Mouse (Mus musculus) lung, postnatal 36 days (tissue): ENCODE measurements around the gene Vrtn.

Experiments used
- DNase-seq: peaks from one replicate; pipeline ENCODE4 v3.0.0; 2022; ENCODE audit warnings: mixed read lengths

The Vrtn gene

DNA sequence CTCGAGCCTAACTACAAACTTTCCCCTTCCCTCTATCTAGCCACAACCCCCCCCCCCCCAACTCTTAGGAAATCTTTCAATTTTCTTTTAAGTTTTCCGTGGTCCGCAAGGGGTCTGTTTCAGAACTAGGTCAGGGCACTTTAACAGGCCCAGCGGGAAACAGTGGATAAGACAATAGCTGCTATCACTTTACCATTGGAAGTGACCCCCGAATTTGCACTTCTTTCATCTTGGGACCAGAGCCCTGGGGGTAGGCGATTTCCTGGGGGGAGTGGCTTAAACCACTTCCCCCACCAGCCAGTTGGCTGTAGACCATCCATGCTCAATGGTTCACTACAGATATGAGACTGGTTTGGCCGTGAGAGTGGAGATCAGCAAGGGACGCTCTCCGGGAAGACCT lies at the start of gene Vrtn:
Gene Vrtn (plus strand): TSS at position 366 of the 400 bp plus-strand sequence.
- no peak for DNase-seq

DNA sequence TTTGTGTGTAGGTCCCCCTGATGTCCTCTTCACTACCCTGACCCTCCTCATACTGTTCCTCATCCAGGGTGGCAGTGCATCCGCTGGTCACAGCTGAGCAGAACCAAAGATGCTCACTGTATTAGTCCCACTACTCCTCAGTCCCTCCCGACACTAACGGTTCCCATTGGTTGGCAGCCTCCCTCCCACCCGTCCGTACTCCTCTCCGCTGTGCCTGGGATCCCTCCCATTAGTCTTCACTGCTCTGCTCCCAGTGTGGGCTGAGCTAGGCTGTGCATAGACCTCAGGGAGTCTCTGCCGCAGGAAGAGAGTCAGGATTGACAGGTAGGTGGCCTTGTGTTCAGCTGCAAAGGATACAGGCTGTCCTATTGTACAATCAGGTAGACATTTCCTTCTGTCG lies 42.5 kb upstream of the Vrtn start:
- no peak for DNase-seq

DNA sequence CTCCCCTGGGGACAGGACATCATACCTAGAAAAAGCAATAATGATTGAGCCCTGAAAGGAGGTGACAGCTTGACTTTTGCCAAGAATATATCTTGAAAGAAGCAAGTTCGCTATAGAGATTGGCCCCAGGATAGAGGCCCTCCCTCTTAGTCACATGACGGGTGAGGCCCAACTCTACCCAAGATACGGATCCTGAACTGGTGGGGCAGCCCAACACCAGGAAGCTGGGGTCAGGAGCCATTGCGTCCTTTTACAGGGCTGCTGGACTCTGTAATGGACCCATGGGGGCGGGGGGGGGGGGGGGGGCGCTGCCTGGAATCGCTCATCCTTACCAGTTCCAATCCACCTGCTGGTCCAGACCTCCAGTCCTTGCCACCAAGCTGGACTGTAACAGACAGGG lies 36.8 kb upstream of the Vrtn start:
- DNase-seq: no peak

DNA sequence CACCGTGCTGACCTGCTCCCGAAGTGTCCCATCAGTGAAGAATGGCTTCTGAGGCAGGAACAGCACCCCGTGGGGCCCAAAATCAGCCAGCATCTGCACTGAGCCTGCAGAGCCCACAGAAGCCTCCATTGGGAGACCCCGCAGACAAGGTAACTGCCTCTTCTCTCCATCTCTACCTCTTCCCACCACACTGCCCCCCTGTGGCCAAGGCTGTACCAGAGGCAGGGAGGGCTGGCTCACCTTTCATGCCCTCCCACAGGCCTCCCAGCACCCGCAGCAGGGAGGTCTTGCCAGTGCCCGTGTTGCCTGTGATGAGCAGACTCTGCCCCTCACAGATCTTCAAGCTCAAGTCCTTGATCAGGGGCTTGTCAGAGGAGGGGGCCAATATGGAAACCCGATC lies 35.0 kb upstream of the Vrtn start:
- DNase-seq: no peak

DNA sequence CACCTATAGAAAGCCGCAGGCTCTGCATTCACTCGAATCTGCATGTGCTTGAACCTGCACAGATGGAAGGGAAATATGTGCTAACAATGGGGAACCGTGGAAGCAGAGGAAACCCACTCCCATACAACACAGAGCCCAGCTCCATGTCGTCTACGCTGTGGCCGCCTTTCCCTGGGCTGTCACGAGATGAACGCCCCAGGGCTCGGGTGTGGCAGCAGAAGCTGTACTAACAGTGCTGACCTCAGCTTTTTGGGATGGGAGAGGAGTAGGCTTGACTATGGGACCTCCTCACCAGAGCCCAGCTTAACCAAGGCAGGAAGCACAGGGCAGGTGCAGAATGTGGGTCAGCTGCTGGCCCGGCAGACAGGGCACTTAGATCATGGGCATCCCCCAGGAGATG lies 29.1 kb upstream of the Vrtn start:
- DNase-seq: no peak

DNA sequence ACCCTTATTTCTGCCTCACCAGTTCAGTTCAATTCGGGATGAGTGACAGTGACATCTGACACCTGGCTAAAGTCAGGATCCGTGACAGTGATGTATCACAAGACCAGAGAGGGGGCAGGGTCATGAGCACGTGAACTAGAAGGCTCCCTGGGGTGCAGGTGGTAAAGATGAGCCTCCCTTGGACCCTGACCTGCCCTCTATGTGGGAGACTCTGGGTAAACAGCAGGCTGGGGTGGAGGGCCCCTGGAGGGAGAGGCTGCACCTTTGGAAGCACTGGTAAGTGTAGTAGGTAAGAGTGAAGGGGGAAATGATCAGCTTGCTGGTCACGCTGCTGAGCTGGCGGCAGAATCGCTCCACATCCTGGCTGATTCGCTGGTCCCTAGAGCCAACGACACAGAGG lies 28.3 kb upstream of the Vrtn start:
- no peak for DNase-seq

DNA sequence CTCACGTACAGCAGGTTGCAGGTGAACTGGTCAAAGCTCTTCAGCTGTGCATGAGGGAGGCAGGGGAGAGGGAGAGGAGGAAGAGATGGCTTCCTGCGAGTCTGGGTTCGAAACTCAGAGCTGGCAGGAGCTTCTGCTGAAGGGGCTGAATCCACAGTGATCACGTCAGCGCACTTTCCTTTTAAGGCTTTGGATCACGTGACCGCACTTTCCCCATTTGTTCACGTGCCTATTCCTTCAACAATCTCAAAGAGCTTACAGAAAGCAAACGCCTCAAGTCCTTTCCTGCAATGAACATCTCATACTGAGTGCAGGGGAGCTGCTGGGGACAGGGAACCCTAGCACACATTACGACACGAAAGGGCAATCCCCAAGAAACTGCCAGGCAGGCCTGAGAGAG lies 26.8 kb upstream of the Vrtn start:
- DNase-seq: no peak

DNA sequence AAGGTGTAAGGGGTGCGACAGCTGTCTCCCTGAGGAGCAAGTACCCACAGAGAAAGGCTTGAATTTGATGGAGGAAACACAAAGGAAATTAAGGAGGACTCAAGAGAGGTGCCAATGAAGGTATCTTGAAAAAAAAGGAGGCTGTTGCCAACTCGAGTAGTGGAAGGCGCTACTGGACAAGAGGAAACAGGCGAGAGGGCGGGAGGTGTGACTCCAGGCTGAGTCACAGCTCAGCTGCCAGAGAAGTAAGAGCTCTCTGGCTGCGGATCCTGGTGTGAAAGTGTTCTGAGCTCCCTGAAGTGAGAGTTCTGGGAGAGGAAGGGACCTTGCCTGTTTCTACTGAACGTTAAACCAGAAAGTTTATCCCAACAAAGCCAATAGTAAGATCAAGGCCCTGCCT lies 26.3 kb upstream of the Vrtn start:
- DNase-seq: peak; percentile 44

DNA sequence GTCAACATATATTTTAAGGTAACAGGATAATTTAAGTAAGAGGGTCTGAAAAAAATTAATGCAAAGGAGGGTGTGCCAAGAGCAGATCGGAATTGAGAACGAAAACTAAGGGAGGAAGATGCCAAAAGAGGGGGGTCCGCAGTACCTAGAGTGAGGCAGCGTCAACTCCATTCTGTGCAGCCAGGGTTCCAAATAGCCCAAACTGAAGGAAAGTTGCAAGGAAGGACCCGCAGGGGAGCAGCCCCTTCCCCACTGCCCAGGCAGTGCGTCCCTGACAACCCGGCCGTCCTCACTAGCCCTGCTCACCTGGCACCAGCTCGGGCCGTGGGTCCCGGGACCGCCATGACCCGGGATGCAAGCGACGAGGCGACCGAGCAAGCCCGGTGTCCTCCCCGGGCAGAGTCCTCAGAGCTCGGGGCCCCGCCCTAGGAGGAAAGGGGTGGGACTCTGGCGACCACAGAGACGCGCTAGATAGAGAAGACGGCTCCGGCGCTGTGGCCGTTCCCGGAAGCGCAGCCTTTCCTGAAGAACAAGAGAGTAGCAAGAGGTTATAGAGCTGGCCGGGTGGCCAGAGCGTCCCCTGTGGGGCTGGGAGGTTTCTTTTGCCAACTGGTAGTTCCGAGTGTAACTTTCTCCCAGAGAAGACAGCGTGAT lies 23.7 kb upstream of the Vrtn start, which contains the start of gene Abcd4:
Gene Abcd4 (minus strand): TSS at position 437 of the 654 bp plus-strand sequence.
- peak; percentile 99 for DNase-seq

DNA sequence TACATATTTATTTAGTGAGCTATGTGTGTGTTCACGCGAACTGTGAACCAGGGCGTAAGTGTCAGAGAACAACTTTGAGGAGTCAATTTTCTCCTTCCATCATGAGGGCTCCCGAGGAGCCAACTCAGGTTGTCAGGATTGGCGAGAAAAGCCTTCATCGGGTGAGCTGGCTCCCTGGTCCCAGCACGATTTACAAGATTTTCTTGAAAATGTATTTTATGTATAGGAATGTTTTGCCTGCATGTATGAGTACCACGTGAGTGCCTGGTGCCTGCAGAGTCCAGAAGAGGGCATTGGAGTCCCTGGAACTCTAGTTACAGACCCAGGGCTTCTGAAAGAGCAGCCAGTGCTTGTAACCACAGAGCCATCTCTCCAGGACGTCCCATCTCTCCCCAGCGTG lies 23.2 kb upstream of the Vrtn start:
- peak; percentile 30 for DNase-seq

DNA sequence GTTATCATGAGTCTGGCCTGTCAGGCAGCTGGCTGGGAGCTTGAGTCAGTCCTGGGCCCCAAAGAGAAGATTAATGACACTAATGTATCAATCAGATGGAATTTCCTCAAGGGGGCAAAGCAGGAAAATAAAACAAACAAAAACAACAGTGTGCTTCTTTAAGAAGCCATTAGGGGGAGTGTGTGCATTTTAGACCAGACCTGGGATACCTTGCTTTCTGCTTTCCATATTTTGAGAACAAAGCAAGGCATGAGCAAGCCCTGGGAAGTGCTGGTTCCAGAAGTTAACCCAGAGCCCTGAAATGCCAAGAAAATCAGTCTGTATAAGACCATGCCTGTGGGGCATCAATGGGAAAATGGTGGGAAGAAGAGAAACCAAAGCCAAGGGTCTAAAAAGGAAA lies 19.8 kb upstream of the Vrtn start:
- DNase-seq: peak; percentile 20

DNA sequence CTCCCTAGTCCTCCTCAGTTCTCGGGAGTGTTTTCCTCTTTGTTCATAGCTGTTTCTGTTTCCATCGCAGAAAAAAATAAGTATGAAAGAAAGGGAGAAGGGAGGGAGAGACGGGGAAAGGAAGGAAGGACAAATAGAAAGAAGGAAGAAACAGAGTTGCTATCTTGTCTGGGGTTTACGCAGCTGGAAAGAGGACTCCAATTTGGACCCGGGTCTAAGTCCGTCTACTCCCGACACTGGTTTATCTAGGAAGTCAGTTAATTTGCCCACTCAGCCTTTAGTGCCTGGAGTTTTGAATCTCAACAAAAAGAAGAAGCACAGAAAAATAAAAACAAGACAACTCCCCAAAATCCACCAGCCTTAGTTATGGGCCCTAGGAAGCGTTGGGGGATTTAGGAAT lies 16.2 kb upstream of the Vrtn start:
- no peak for DNase-seq

DNA sequence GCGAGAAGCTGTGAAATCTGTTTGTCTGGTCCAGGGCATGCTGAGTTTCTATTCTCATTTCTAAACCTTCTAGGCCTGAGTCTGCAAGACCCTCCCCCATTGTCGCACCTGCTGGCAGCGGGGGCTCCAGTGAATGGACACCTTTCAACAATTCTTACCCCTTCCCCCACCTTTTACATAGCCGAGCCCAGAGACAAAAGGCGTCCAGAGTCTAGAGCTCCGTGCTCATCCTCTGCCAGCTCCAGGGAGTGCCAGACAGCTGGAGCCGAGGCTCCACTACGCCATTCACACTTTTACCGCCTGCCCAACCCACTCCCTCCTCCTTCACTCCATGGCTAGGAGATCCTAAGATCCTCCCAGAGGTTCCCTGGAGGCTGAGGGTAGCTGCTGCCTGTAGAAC lies 15.7 kb upstream of the Vrtn start:
- DNase-seq: no peak

DNA sequence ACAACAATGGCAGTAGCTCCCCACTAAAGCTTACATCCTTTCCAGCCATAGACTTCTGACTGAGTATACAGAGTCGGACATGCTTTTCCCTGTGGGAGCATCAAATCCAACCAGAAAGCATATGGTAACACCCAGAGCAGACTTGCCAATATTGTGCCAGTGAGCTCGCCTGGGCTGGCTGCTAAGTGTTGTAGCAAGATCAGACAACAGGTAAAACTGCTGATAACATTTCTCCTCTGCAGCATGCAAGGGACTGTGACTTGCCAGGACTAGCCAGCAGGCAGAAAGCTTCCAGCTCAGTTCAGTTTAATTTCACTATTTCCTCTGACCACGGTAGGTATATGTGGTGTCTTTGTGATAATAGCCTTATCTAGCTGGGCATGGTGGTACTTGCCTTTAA lies 9.0 kb upstream of the Vrtn start:
- no peak for DNase-seq

DNA sequence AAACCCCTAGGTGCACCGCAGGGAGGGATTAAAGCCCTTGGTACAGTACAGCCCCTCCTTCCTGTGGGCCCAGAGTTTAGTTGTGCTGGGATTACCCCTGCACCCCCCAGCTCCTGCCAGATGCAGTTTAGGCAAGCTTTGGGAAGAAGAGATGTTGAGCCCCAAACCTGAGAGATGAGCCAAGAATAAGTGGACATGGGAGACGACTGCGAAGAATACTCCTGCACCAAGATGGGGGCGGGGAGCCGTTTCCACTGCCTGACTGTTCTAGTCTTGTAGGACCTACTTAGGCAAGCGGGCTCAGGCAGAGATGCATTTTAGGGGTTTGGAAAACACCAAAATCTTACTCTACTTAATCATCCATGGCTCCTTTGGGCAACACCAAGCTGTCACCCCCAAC lies 566 bp upstream of the Vrtn start:
- DNase-seq: no peak

DNA sequence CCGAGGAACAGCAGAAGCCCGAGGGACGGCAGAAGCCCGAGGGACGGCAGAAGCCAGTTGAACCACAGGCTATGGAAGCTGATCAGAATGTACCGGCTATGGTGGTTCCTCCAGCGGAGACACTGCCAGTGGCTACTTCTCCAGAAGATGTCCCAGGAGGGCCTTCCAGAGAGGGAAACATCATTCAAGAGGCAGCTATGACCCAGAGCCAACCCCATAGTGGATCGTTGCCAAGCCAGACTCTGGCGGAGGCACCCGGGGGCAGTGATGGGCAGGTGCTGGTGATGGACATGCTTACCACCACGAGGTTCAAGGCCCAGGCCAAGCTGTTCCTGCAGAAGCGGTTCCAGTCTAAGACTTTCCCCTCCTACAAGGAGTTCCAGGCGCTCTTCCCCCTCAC lies 9.4 kb downstream of the Vrtn start:
- no peak for DNase-seq

DNA sequence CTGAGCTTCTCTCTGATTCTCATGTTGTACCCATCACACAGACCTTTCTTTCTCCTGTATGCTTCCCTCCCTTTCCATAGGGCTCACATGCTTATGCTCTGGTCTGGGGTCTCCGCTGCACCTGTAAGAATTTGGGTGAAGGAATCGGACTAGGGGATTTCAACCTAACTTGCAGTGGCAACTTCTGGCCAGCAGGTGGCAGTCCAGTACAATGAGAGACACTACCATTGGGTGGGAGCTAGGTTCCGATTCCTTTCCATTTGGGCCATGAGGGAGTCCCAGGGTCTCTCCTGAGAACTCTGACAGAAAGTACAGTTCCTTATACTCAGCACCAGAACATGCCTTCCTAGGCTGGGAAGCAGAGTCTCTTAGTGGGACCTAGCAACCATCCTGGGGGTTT lies 13.1 kb downstream of the Vrtn start:
- peak; percentile 75 for DNase-seq

DNA sequence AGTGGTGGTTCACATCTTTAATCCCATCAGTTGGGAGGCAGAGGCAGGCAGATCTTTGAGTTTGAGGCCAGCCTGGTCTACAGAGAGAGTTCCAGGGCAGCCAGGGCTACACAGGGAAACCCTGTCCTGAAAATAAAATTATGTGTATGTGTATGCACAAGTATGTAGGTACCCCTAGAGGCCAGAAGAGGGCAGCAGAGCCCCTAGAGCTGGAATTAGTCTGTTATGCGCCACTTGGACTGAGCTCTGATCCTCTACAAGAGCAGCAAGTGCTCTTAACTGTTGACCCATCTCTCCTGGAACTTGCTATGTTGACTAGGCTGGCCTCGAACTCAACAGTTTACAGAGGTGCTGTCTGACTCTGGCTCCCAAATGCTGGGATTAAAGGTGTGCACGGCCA lies 29.7 kb downstream of the Vrtn start:
- DNase-seq: peak; percentile 24

DNA sequence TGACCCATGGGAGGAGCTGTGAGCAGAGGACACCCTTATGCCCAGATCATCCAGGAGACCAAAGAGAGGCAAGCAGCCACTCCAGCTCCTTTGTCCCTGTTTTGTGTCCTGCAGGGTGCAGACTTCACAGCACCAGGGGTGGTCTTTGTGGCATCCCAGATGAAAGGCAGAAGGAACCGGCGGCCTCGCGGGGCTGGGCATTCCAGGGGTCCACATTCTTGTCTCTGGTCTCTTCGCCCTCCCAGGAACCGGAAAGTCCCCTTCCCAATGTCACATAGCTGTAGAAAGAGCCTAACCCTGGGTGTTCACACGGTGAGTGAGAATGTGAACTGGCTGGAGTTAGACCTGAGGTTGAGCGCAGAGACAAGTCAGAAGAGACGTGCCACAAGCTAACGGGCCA lies 30.8 kb downstream of the Vrtn start:
- DNase-seq: no peak

DNA sequence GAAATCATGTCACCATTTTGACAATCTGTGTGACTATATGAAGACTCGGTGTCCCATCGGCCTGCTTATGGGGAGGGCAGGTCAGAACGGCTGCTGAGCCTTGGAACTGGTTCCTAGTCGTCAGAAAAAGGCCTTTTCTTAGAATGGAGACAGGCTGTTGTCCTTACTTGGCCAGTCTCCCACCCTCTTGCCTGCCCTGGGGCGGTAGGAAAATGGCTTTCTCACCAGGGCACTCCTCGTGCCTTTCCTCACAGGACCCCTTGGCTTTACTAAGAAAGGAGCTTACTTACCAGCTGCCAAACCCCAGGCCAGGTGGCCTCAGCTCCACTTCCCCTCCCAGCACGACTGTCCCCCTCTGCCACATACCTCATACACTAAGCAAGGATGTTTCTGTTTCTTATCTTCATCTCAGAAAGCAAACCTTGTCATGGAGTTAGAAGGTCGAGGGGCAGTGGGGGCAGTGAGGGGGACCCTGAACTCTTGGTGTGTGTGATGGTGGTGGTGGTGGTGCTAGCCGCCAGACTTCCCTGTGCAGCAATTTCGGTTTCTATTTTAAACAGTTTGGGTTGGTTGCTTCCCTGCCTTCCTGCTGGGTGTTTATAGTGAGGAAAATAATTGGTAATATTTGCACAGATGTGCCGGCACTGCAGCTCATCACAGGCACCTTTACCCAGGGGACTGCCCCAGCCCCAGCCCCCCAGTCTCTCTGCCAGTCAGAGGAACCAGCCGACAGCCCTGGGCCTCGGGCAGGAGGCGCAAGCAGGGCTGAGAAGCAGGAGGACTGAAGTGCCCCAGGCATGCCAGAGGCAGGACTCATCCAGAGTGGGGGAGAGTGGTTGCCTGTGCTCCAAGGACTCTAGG lies 34.1 kb downstream of the Vrtn start:
- peak; percentile 1 for DNase-seq

DNA sequence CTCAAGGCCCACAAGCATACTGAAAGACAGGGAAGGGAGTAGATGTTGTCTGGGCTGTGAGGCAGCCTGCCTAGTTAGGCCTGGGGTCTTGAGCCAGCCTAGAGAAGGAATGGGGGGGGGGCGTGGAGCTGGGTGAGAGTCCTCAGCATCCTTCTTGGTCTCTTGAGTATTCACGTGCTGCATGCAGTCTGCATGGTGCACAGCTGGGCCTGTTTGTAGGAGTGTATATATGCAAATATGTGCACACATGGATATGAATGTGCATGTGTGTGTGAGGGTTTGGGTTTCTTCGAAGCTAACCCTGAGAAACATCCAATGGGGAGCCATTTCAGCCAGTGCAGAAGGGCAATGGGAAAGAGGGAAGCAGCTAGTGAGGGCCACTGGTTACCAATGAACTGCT lies 35.2 kb downstream of the Vrtn start:
- no peak for DNase-seq

DNA sequence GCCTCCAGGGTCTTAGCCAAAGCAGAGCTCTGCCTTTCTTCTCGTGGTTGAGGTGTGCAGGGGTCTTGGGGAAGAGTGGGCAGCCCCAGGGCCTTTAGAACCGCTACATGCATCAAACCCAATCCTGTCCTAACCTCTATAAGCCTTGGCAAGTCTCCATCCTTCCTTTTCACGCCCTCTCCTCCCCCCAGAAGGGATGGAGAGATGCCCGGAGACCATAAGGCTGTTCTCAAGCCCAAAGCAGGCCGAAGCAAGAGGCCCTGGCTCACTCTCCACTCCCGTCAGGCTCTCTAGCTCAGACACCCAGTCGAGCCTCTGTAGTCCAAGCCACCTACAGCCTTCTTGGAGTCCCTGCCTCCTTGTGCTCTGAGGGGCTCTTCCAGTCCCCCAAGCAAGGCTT lies 43.8 kb downstream of the Vrtn start:
- DNase-seq: no peak

DNA sequence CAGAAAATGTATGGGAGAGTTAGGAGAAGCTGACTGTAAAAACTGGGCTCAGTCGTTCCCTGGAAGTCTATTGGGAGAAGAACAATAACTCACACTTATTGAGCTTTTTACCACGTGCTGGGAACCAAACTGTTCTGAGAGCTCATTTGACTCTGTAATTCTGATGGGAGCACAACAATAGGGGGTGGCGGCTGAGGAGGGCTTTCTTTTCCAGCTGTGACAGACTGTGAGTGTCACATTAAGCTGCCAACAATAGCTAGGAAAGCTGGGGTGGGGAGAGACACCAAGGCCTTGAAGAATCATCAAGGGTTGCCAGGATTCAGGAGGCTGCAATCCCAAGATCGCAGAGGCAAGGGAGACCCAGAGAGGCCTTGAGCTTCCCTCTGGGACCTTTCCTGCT lies 45.4 kb downstream of the Vrtn start:
- DNase-seq: no peak

DNA sequence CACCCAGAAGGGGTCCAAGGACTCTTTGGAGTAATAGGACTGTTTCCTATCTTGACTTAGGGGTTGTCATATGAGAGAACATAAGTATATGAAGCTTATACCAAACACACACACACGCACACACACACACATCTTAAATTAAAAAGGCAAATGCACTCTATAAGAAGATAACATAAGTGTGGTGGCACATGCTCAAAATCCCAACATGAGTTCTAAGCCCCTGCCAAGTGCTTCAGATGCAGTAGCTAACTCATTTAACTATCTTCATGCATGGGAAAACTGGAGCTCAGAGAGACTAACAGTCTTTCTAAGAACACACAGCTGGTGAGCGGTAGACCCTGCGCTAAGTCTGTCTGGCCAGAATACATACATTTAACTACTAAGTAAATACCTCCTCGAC lies 46.7 kb downstream of the Vrtn start:
- DNase-seq: no peak

DNA sequence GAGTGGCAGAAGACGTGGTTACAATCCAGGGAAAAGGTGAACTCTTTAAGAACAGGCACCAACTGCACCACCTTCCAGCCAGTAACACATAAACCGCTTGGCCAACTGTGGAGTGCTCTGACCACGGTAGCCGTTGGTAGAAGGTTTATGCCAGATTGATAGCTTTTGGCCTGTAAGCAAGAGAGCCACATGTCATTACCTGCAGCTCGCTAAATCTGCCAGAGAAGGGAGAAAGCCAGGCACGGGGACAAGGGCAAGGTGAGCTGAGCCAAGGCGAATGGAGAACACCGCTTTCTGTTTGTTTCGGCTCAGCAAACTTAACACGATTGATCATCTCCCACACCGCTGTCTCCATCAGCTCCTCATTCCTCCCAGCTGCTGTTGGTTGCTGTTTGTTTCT lies 48.2 kb downstream of the Vrtn start:
- DNase-seq: no peak
